Mouse (Mus musculus): ENCODE results near the gene Gzmc.

- TF ChIP-seq CTCF (IDR thresholded peaks at IDR 0.05; ENCODE audit: borderline replicate concordance, control insufficient read depth, extremely low read depth, insufficient read depth, low read length, poor library complexity) (no peak), POLR2A (IDR thresholded peaks at IDR 0.05; ENCODE audit: control insufficient read depth, extremely low read depth, insufficient read depth, low read length, poor library complexity) (no peak)
Measured at GRCm38 (mm10) chr14:56234556-56234955, at the start of gene Gzmc.
